Mouse (Mus musculus): ENCODE data around the gene 1700011M02Rik.

GRCm38 (mm10) chrX:102933571-102934394 lies 25.1 kb downstream of the 1700011M02Rik start:
- TF ChIP-seq CTCF (IDR thresholded peaks at IDR 0.05) (peak; percentile 74), POLR2A (IDR thresholded peaks at IDR 0.05; ENCODE audit: insufficient read depth, low read depth, low read length) (no peak), EP300 (IDR thresholded peaks at IDR 0.05; ENCODE audit: insufficient read depth, low read depth, low read length) (no peak)

Data from heart, adult 2 months (tissue).